Mouse (Mus musculus) v-Abl transformed pro-B cells (cell line): ENCODE data around the gene Axl.

Experiments used
- in situ Hi-C, 2 experiments: fragments of 400-800 bp; cut with MboI; formaldehyde crosslinking; loops; one replicate each; pipeline ENCODE4 v1.15.1; 2025; ENCODE audit not compliant: unreplicated experiment in 2 of 2

The Axl gene

DNA sequence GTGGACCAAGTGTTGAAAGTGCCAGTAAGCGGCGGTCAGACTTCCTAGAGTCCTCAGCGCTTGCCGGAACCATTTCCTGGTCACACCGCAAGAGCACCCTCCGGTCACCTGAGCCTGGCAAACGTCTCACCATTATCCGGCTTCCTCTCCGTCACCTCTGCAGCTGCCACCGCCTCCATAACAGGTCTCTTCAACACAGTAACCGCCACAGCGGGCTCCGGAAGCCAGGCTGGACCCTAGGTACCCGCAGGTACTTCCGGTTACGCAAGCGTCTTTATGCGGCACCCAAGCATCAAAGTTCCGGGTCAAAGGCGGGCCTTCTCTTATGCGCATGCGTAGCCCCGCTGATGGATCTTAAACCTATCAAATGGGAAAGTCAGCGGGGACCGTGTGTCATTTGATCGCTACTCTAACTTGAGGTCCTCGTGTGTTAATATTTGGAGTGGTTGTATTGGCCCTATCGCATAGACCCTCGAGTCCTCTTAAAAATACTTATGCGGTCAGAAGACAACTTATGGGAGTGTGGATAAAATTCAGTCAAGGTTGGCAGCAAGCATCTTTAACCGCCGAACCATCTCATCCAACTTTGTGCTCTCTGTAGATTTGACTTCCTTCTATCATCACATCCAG lies 69.6 kb downstream of the Axl start, which contains the start of gene Ccdc97:
Ccdc97 (minus strand) TSS at position 301 of the 630 bp plus-strand sequence.
- in situ Hi-C loops, result loop anchor here (5.0 to 25.0 kb wide), 5 partner anchors 37 to 1157 kb away; partner anchors contain the start of genes B3gnt8 (in 1 of the 2), B9d2 (in 1 of the 2), Cd79a (in 1 of the 2) and Ceacam1 (in 1 of the 2)

- in situ Hi-C loops, result loop anchor here (5.0 to 25.0 kb wide), 5 partner anchors 35 to 1155 kb away; partner anchors contain the start of genes B3gnt8 (in 1 of the 2), B9d2 (in 1 of the 2), Cd79a (in 1 of the 2) and Ceacam1 (in 1 of the 2)
Measured at GRCm38 (mm10) chr7:25717478-25717877, 71.0 kb downstream of the Axl start.

DNA sequence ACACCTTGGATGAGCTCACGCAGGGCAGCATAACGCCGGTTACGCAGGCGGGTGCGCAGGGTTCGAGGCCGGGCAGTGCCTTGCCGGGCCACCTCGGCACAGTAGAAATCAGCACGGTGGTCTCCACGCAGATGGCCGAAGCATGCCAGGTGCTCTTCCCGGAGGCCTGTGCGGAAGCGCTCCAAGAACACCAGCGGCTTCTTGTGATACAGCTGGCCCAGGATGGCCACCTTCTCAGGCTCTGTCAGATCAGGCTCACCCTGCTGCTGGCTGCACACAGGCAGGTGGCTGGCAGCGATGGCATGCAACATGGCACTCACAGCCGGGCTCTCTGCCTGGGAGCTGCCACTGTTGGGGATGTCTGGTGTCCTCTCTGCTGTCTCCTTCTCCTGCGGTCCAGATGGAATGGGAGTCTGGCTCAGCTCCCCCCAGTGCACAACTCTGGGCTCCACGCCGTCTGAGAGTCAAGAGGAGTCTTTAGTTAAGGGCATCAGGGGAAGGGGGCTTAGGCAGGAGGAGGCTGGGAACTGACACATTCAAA lies 72.7 kb downstream of the Axl start:
- in situ Hi-C loops, result loop anchor here (5.0 to 25.0 kb wide), 5 partner anchors 34 to 1154 kb away; partner anchors contain the start of genes B3gnt8 (in 1 of the 2), B9d2 (in 1 of the 2), Cd79a (in 1 of the 2) and Ceacam1 (in 1 of the 2)

- in situ Hi-C loops, result loop anchor here (5.0 to 25.0 kb wide), 5 partner anchors 38 to 1152 kb away; partner anchors contain the start of genes B3gnt8 (in 1 of the 2), Cd79a (in 1 of the 2), Ceacam1 (in 1 of the 2) and Hnrnpul1 (in 1 of the 2)
Measured at GRCm38 (mm10) chr7:25714581-25714980, 73.9 kb downstream of the Axl start.

GRCm38 (mm10) chr7:25712801-25713200 lies 75.7 kb downstream of the Axl start:
- in situ Hi-C loops, result loop anchor here (5.0 to 25.0 kb wide), 5 partner anchors 40 to 1150 kb away; partner anchors contain the start of genes B3gnt8 (in 1 of the 2), Cd79a (in 1 of the 2), Ceacam1 (in 1 of the 2) and Hnrnpul1 (in 1 of the 2)

DNA sequence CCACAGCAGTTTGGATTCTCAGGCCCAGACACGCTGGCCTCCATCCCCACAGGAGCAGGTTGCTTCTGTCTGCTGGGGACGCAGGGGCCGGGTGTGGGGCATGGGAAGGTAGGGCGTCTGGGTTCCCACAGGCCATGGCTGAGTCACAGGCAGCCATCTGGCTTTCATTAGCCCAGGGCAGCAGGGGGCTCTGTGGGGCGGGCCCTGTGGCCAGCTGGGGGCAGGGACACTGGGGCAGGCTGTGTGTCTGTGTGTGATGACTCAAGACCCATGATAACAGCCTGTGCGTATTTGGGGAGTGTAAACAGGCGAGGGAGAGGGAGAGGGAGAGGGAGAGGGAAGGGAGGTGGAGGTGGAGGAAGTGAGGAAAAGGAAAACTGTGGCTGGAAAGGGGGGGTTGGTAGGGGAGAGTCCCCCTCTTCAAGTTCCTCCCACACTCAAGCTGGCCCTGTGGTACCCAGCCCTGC lies 76.7 kb downstream of the Axl start:
- in situ Hi-C loops, result loop anchor here (5.0 to 25.0 kb wide), 5 partner anchors 41 to 1149 kb away; partner anchors contain the start of genes B3gnt8 (in 1 of the 2), Cd79a (in 1 of the 2), Ceacam1 (in 1 of the 2) and Hnrnpul1 (in 1 of the 2)

- in situ Hi-C loops, result loop anchor here (5.0 to 25.0 kb wide), 5 partner anchors 41 to 1149 kb away; partner anchors contain the start of genes B3gnt8 (in 1 of the 2), Cd79a (in 1 of the 2), Ceacam1 (in 1 of the 2) and Hnrnpul1 (in 1 of the 2)
Measured at GRCm38 (mm10) chr7:25711165-25711564, 77.3 kb downstream of the Axl start.

DNA sequence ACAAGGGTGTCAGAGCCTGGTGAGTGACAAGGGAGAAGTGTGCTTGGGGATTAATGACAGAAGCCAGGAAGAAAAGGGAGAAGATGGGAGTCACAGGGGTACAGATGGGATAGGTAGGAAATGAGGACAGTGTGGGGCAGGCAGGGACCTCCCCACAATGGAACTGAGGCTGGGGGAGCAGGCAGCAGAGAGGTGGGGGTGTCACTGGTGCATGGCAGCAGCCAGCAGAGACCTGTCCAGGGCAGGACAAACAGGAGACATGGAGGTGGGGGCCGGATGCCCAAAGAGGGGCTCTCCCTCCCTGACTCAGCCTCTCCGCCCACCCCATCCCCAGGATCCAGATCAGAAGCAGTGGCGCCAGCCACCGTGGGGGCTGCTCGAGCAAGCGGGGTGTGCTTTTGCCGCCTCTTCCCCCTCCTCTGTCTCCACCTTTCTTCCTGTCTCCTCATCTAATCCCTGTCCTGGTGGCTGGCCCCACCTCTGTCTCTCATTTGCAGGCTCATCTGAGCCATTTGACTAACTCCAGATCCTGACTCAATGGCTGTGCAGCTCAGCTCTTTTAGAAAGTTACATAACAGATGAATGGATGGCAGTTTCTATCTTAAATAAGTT lies 77.9 kb downstream of the Axl start:
- in situ Hi-C loops, result loop anchor here (5.0 to 25.0 kb wide), 5 partner anchors 42 to 1148 kb away; partner anchors contain the start of genes B3gnt8 (in 1 of the 2), Cd79a (in 1 of the 2), Ceacam1 (in 1 of the 2) and Hnrnpul1 (in 1 of the 2)

GRCm38 (mm10) chr7:25709961-25710360 lies 78.5 kb downstream of the Axl start:
- in situ Hi-C loops, result loop anchor here (5.0 to 25.0 kb wide), 5 partner anchors 42 to 1148 kb away; partner anchors contain the start of genes B3gnt8 (in 1 of the 2), Cd79a (in 1 of the 2), Ceacam1 (in 1 of the 2) and Hnrnpul1 (in 1 of the 2)

DNA sequence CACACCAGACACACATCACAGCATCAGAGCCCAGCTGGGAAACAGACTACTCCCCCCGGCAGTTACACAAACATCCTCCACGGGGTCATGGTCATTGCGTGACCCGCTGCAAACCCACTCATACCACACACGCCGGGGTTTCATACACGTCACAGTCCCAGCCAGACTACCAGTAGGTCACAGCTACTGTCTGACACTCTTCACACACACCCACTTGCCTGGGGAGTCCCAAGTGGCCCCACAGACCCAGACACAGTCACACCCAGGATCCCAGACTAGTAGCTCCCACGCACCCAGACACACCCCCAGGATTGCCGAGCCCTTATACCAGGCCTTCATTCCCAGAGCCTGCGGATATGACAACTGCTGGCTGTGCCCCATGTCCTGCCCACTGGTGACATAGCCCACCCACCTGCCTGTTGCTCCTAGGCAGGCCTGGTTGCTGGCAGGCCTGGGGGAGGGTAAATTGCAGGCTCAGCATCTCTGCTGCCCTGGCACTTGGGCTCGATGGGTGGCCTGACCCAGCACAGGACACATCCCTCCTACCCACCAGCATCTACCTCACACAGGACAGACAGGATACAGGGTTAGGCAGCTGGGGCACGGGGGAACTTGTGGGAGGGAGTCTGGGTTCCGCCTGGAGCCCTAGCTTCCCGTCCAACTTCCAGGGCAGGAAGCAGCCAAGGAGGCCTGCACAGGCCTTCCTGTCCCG lies 80.8 kb downstream of the Axl start:
- in situ Hi-C loops, result loop anchor here (25.0 kb wide), 3 partner anchors 220 to 1145 kb away; partner anchors contain the start of genes Cd79a (in 1 of the 2), Ceacam1 (in 1 of the 2) and Rps19 (in 1 of the 2)
